Mouse (Mus musculus) limb, embryonic 11.5 days (tissue): Measurements from ENCODE around the gene Klf8. TPM values are rescaled to one million over a fixed set of nuclear protein-coding genes. Genes with fewer than 3 reads are reported as not detected.

Experiments
- ATAC-seq: fragments of 200-750 bp; cut with Nextera tagmentation; 2 replicates; pipeline ENCODE4 v1.8.0; 2017; ENCODE audit warnings: low read depth; ENCODE audit not compliant: insufficient number of reproducible peaks, low FRiP score, low TSS enrichment
- DNase-seq: peaks from one replicate; pipeline ENCODE4 v3.0.0-alpha.2; 2015; ENCODE audit warnings: low spot score
- H3K27ac ChIP-seq: fragments of 300-500 bp; sonication (generic); replicated peaks from 2 replicates; pipeline ENCODE4 v1.5.1; 2014; ENCODE audit warnings: low read depth, mild to moderate bottlenecking, low read length
- H3K27me3 ChIP-seq: fragments of 300-500 bp; sonication (generic); 2 replicates; pipeline ENCODE4 v1.6.1; 2014; ENCODE audit warnings: mild to moderate bottlenecking, low read length, mixed read lengths; ENCODE audit not compliant: control insufficient read depth, insufficient read depth
- H3K36me3 ChIP-seq: fragments of 300-500 bp; sonication (generic); 2 replicates; pipeline ENCODE4 v1.6.1; 2014; ENCODE audit warnings: mild to moderate bottlenecking, low read length, moderate library complexity, mixed read lengths; ENCODE audit not compliant: control insufficient read depth, insufficient read depth
- H3K4me1 ChIP-seq: fragments of 300-500 bp; sonication (generic); 2 replicates; pipeline ENCODE4 v1.6.1; 2014; ENCODE audit warnings: low read length, mixed read lengths; ENCODE audit not compliant: control insufficient read depth, insufficient read depth
- H3K4me2 ChIP-seq: fragments of 300-500 bp; sonication (generic); 2 replicates; pipeline ENCODE4 v1.6.1; 2014; ENCODE audit warnings: low read depth, mild to moderate bottlenecking, moderate library complexity; ENCODE audit not compliant: severe bottlenecking
- H3K4me3 ChIP-seq: fragments of 300-500 bp; sonication (generic); 2 replicates; pipeline ENCODE4 v1.5.1; 2014; ENCODE audit warnings: low read depth, low read length
- H3K9ac ChIP-seq: fragments of 300-500 bp; sonication (generic); 2 replicates; pipeline ENCODE4 v1.6.1; 2014; ENCODE audit warnings: mild to moderate bottlenecking, low read length
- H3K9me3 ChIP-seq: fragments of 300-500 bp; sonication (generic); 2 replicates; pipeline ENCODE4 v1.6.1; 2016; ENCODE audit warnings: low read length; ENCODE audit not compliant: control insufficient read depth
- WGBS: fragments of 180-500 bp; shearing (Covaris S2); extraction: QIAGEN DNeasy Blood & Tissue Kit; methylation state at CpG from one replicate; pipeline ENCODE4 v1.1.7; 2014; 5-methylcytosine and 5-hydroxymethylcytosine counted together
- polyA plus RNA-seq: library from polyadenylated mRNA; unstranded; fragments of >200 nt; fragmentation: Nextera tagmentation; extraction: Ambion mirVana; gene quantifications from 2 replicates; pipeline ENCODE4 v1.2.1, GENCODE M21; 2014

Gene Klf8
- polyA plus RNA-seq, 1 experiment from 2014 or later: 1.2 TPM

DNA sequence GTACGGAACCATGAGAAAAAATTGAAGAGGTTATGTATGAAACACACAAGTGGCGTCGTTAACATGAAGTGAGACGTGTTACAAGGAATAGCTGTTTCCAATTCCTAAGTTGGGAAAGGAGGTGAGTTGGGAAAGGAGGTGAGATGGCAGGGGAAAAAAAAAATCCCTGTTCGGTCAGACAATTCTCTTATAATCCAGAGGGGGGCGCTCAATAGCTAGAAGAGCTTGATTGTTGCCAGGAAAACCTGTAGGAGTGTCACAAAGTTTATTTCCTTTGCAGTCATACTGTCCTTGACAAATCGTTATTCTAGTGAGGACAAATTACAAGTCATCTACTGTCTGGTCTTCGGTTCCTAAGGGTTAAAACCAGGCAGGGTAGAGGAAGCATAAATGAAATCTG, 132.5 kb downstream of the Klf8 start:
- H3K36me3 ChIP-seq: no peaks in the 10 kb centered on the region
- no peaks in the 10 kb centered on the region for H3K4me1 ChIP-seq
- H3K27ac ChIP-seq: no peak overlapping the region
- H3K27me3 ChIP-seq: no peaks in the 10 kb centered on the region
- WGBS: 31% methylated on average over 8 of the region's 8 CpGs
- ATAC-seq (no peak), DNase-seq (no peak)
- H3K4me2 ChIP-seq: no peak overlapping the region
- no peak overlapping the region for H3K9ac ChIP-seq
- no peaks in the 10 kb centered on the region for H3K9me3 ChIP-seq
- no peak overlapping the region for H3K4me3 ChIP-seq

DNA sequence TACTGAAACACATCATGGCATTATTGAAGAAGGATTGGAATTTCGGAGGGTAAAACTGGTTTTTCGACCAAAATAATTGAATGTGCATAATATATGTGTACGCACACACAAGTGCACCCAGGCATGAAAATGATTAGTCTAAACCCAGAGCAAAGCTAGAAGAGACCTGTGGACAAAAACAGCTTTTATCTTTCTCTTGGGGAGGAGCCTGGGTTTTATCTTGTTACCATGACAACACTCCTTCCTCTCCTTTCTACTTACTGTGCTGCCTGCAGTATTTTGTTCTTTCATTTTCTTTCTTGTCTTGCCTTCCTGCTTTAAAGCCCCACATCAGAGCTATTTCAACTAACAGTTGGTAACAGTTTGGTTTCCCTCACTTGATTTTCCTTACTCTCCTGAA, 137.8 kb downstream of the Klf8 start:
- Histone ChIP-seq H3K4me3 (no peak overlapping the region), H3K36me3 (no peaks in the 10 kb centered on the region), H3K27ac (no peak overlapping the region), H3K4me1 (no peaks in the 10 kb centered on the region), H3K4me2 (no peak overlapping the region), H3K9ac (no peak overlapping the region), H3K9me3 (no peaks in the 10 kb centered on the region), H3K27me3 (no peaks in the 10 kb centered on the region)
- no peak for ATAC-seq
- DNase-seq: no peak
- WGBS: 89% methylated on average over 3 of the region's 3 CpGs

DNA sequence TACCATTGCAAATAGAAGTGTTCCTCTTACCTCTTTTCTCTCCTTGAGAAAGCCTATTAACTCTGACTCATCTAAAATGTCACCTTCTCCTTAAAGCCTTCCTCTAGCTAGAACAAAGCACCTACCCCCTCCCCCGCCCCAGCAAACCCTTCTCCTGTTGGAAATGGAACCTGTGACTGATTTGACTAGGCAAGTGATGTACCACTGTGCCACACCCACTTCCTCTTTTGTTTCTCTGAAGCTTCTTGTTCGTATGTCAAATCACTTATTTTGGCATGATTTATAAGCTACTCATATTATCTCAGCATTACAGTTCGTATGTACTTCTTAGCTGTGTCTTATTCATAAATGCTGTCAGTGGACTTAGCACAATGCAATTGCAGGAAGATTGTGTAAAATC, 144.5 kb downstream of the Klf8 start:
- Histone ChIP-seq H3K9ac (no peak overlapping the region), H3K27me3 (no peaks in the 10 kb centered on the region), H3K9me3 (no peaks in the 10 kb centered on the region), H3K4me1 (no peaks in the 10 kb centered on the region), H3K4me2 (no peak overlapping the region), H3K27ac (no peak overlapping the region), H3K4me3 (no peak overlapping the region), H3K36me3 (no peaks in the 10 kb centered on the region)
- DNase-seq (no peak), ATAC-seq (no peak)
- WGBS: 80% methylated on average over 3 of the region's 3 CpGs

- Histone ChIP-seq H3K9me3 (no peaks in the 10 kb centered on the region), H3K4me2 (no peak overlapping the region), H3K9ac (no peak overlapping the region), H3K4me1 (no peaks in the 10 kb centered on the region), H3K36me3 (no peaks in the 10 kb centered on the region), H3K27me3 (no peaks in the 10 kb centered on the region), H3K27ac (no peak overlapping the region), H3K4me3 (no peak overlapping the region)
- DNase-seq: no peak
- 53% methylated on average over 2 of the region's 2 CpGs for WGBS
- ATAC-seq: no peak
Measured at GRCm38 (mm10) chrX:153389291-153389690, 152.0 kb downstream of the Klf8 start.

DNA sequence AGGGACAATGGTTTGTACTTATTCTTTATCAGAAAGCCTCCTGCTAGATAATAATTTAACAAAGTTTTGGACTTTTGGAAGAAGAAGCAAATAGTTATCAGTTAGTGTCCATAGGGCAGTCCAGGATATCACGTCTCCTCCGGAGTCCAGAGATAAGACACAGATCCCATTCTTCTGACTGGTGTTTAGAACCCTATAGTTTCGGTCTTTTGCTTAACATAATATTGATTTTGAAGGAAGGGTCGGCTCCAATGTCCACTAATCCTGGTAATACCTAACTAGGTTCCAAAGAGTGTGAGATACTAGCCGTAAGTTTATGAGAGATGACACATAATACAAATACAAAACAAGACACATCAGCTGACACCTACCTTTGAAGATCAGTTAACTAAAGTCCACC, 179.8 kb downstream of the Klf8 start:
- DNase-seq: no peak
- 87% methylated on average over 5 of the region's 5 CpGs for WGBS
- H3K36me3 ChIP-seq: no peaks in the 10 kb centered on the region
- no peak overlapping the region for H3K4me2 ChIP-seq
- ATAC-seq: no peak
- H3K9me3 ChIP-seq: no peaks in the 10 kb centered on the region
- H3K27me3 ChIP-seq: no peaks in the 10 kb centered on the region
- no peak overlapping the region for H3K9ac ChIP-seq
- H3K4me1 ChIP-seq: no peaks in the 10 kb centered on the region
- no peak overlapping the region for H3K4me3 ChIP-seq
- no peak overlapping the region for H3K27ac ChIP-seq

GRCm38 (mm10) chrX:153433659-153434293, 196.5 kb downstream of the Klf8 start:
- peak; percentile 21 for DNase-seq
- ATAC-seq: no peak
- H3K4me1 ChIP-seq: no peaks in the 10 kb centered on the region
- no peak overlapping the region for H3K27ac ChIP-seq
- no peak overlapping the region for H3K4me2 ChIP-seq
- H3K27me3 ChIP-seq: no peaks in the 10 kb centered on the region
- H3K4me3 ChIP-seq: no peak overlapping the region
- H3K9me3 ChIP-seq: no peaks in the 10 kb centered on the region
- 50% methylated on average over 5 of the region's 5 CpGs for WGBS
- no peak overlapping the region for H3K9ac ChIP-seq
- H3K36me3 ChIP-seq: no peaks in the 10 kb centered on the region

DNA sequence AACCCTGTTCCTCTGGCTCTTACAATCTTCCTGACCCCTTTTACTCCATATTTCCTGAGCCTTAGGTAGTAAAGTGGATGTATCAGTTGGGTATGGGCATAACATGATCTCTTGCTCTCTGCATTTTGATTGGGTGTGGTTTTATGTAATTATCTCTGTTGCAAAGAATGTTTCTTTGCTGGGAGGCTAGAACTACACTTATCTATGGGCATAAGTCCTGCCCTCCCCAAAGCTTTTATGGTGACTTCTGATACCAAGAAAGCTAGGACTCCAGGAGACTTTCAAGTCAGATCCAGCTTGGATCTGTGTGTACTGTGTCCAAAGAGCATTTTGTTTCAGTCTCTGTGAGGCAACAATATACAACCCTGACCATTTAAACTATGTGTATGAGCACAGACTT, 202.3 kb downstream of the Klf8 start:
- H3K36me3 ChIP-seq: no peaks in the 10 kb centered on the region
- DNase-seq: no peak
- no peak overlapping the region for H3K4me3 ChIP-seq
- no peaks in the 10 kb centered on the region for H3K27me3 ChIP-seq
- H3K9ac ChIP-seq: no peak overlapping the region
- no peak overlapping the region for H3K27ac ChIP-seq
- H3K4me1 ChIP-seq: no peaks in the 10 kb centered on the region
- no peak for ATAC-seq
- no peak overlapping the region for H3K4me2 ChIP-seq
- H3K9me3 ChIP-seq: no peaks in the 10 kb centered on the region

DNA sequence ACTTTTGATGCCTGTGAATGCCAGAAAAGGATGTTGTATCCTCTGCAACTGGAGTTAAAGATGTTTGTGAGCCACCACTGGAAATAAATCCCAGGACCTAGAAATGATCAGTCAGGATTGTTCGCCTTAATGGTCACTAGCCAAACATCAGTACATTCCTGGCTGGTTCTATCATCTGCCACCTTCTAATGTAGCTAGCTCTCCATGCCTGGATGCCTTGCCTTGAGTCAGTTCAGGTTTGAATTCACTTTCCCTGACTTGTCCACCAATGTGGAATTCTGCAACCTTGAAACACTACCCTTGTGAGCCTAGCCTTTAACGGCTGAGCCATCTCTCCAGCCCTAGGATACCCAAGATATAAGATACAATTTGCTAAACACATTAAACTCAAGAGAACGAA, 202.8 kb downstream of the Klf8 start:
- WGBS: 92% methylated on average over 3 of the region's 3 CpGs
- Histone ChIP-seq H3K36me3 (no peaks in the 10 kb centered on the region), H3K27me3 (no peaks in the 10 kb centered on the region), H3K4me3 (no peak overlapping the region), H3K9ac (no peak overlapping the region), H3K27ac (no peak overlapping the region), H3K4me1 (no peaks in the 10 kb centered on the region), H3K9me3 (no peaks in the 10 kb centered on the region), H3K4me2 (no peak overlapping the region)
- ATAC-seq (no peak), DNase-seq (no peak)
